Mouse (Mus musculus) hindbrain, embryonic 10.5 days (tissue): ENCODE measurements around the gene Grhpr. TPM values are rescaled to one million over a fixed set of nuclear protein-coding genes. Genes with fewer than 3 reads are reported as not detected.
"Not testable (repeated sequence)": the region's sequence is repeated elsewhere in the genome, so short reads cannot be mapped to it uniquely, and the experiment has no call there.

Experiments used
- DNase-seq: peaks from one replicate; pipeline ENCODE4 v3.0.0-alpha.2; 2017; ENCODE audit warnings: low spot score
- H3K27ac ChIP-seq: fragments of 300-500 bp; sonication (generic); 2 replicates; pipeline ENCODE4 v1.5.1; 2016; ENCODE audit warnings: mild to moderate bottlenecking, moderate library complexity
- H3K27me3 ChIP-seq: fragments of 300-500 bp; sonication (generic); 2 replicates; pipeline ENCODE4 v1.6.1; 2016; ENCODE audit warnings: mild to moderate bottlenecking; ENCODE audit not compliant: poor library complexity, insufficient read depth, severe bottlenecking
- H3K36me3 ChIP-seq: fragments of 300-500 bp; sonication (generic); 2 replicates; pipeline ENCODE4 v1.6.1; 2016; ENCODE audit warnings: mild to moderate bottlenecking, moderate library complexity
- H3K4me1 ChIP-seq: fragments of 300-500 bp; sonication (generic); replicated peaks from 2 replicates; pipeline ENCODE4 v1.6.1; 2016; ENCODE audit warnings: mild to moderate bottlenecking
- H3K4me3 ChIP-seq: fragments of 300-500 bp; sonication (generic); 2 replicates; pipeline ENCODE4 v1.5.1; 2016; ENCODE audit warnings: mild to moderate bottlenecking, moderate library complexity
- H3K9me3 ChIP-seq: fragments of 300-500 bp; sonication (generic); 2 replicates; pipeline ENCODE4 v1.6.1; 2016; ENCODE audit warnings: mild to moderate bottlenecking, moderate library complexity
- WGBS: fragments of 180-500 bp; shearing (Covaris S2); methylation state at CpG from one replicate; pipeline ENCODE4 v1.1.7; 2016; 5-methylcytosine and 5-hydroxymethylcytosine counted together
- polyA plus RNA-seq: library from polyadenylated mRNA; unstranded; fragments of >200 nt; fragmentation: Nextera tagmentation; extraction: Ambion mirVana; gene quantifications from 2 replicates; pipeline ENCODE4 v1.2.1, GENCODE M21; 2016

Grhpr gene
- polyA plus RNA-seq, 1 experiment from 2014 or later, result 65.4 TPM

DNA sequence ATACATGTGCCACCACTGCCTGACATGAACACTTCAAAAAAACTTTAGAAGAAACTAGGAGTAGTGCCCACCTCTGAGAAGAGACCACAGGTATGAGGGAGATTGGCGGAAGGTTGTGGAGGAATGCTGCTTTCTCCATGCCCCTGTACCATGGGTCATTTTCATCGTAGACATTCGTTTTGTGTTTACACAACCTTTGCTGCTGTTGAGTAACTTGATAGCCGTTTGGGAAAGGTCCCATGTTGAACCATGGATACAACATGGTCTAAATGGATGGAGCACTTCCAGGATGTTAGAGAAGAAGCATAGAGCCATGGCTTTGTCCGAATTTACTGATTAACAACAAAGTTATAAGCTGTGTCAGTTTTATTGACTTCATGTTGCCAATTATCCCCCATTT is 3.0 kb upstream of the Grhpr start:
- Histone ChIP-seq H3K9me3 (no peaks in the 10 kb centered on the region), H3K4me1 (peaks cover 35% of the 10 kb centered on the region), H3K36me3 (no peaks in the 10 kb centered on the region), H3K4me3 (no peak overlapping the region), H3K27ac (no peak overlapping the region), H3K27me3 (no peaks in the 10 kb centered on the region)
- DNase-seq, result no peak
- 79% methylated on average over 5 of the region's 5 CpGs for WGBS

DNA sequence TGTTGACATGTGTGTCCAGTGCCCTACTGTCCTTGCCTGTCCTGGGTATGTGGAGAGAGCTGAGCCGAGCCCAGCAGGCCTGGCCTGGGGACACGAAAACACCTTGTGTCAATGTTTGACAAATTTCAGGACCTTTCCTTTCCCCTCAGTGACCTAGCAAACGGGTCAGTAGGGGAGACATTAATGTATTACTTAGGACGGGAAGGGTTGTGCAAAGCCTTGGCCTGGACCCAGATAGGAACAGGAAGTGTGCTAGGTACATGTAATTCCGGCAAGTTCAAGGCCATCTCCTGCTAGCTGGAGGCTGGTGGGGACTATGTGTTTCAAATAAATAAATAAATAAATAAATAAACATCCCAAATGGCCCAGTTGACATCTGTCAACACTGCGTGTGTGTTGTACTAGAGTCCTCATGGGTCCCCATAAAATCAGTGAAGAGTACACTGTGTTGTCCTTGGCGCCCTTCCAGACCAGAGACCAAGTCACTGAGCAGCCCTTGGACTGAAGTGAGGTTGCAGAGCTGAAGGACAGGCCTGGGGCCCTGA is 1.3 kb upstream of the Grhpr start:
- Histone ChIP-seq H3K27me3 (no peaks in the 10 kb centered on the region), H3K36me3 (peaks cover 15% of the 10 kb centered on the region), H3K27ac (no peak overlapping the region), H3K4me1 (peaks cover 36% of the 10 kb centered on the region), H3K4me3 (no peak overlapping the region), H3K9me3 (no peaks in the 10 kb centered on the region)
- DNase-seq, result no peak
- 79% methylated on average over 7 of the region's 7 CpGs for WGBS

- H3K27ac ChIP-seq, result peak overlapping the region; percentile 95
Measured at GRCm38 (mm10) chr4:44981974-44982287, 736 bp downstream of the Grhpr start.

DNA sequence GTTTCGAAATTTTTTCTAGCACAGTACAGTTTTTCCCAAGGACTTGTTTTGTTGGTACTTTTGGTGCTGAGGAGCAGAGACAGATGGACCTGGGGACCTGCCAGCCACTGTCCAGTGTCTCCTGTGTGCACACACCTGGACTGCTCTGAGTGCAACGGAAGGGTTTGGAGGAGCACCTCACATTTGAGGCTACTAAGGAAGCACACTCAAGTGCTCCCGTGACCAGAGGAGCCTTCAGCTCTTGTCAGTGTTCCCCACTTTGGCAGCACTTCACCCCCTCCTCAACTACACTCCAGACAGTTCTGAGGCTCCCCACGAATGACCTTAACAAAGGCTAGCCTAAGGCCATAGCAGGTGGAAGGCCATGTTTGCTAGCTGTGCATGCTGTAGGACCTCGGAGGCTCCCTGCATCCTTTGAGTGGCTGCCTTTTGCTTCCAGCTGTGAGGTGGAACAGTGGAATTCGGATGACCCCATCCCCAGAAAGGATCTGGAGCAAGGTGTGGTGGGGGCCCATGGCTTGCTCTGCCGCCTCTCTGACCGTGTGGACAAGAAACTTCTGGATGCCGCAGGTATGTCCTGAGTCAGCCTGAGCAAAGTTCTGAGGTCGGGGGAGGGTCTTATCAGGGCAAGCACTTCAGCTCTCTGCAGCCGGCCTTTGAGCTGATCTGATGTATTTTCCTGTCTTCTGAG is 1.4 kb downstream of the Grhpr start:
- peaks cover 42% of the 10 kb centered on the region for H3K36me3 ChIP-seq
- H3K4me1 ChIP-seq, result peaks cover 36% of the 10 kb centered on the region
- H3K9me3 ChIP-seq, result no peaks in the 10 kb centered on the region
- WGBS, result 75% methylated on average over 11 of the region's 11 CpGs
- no peak overlapping the region for H3K27ac ChIP-seq
- H3K27me3 ChIP-seq, result no peaks in the 10 kb centered on the region
- H3K4me3 ChIP-seq, result peak overlapping the region; percentile 80
- DNase-seq, result peak; percentile 2

More at GRCm38 (mm10) chr4:44981974-44982287, 736 bp downstream of the Grhpr start:
- DNase-seq, result peak; percentile 3
- 25% methylated on average over 5 of the region's 5 CpGs for WGBS
- Histone ChIP-seq H3K36me3 (peaks cover 36% of the 10 kb centered on the region), H3K27me3 (no peaks in the 10 kb centered on the region), H3K4me3 (peak overlapping the region; percentile 80), H3K4me1 (peaks cover 36% of the 10 kb centered on the region), H3K9me3 (no peaks in the 10 kb centered on the region)

DNA sequence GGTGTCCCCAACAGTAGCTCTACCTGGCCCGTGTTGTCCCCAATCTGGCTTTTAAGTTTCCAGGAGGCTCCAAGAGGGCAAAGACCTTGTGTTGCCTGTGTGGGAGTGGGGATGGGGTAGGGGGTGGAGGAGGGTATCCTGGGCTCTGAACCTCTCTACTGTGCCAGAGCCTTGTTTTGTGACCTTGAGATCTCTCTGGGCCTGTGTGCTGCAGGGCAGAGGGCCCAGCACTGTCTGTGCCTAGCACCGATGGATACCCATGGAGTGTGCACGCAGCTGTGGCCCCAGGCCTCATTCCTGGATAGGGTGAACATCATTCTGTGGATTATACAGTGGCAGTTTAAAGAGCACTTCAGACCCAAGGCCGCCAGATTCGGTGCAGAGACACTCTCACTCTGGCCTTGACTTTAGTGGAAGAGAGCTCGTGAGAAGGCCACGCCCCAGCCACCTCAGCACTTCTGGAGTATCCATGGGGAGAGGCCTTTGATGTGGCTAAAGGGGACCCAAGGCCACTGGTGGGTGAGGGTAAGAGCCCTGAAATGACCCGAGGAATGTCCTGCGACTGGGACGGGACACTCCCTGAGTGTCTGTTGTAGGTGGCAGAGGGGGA is 2.0 kb downstream of the Grhpr start:
- Histone ChIP-seq H3K27me3 (no peaks in the 10 kb centered on the region), H3K36me3 (peaks cover 49% of the 10 kb centered on the region), H3K4me1 (peaks cover 36% of the 10 kb centered on the region), H3K27ac (no peak overlapping the region), H3K9me3 (no peaks in the 10 kb centered on the region), H3K4me3 (no peak overlapping the region)
- WGBS, result 92% methylated on average over 10 of the region's 10 CpGs
- DNase-seq, result peak; percentile 1

DNA sequence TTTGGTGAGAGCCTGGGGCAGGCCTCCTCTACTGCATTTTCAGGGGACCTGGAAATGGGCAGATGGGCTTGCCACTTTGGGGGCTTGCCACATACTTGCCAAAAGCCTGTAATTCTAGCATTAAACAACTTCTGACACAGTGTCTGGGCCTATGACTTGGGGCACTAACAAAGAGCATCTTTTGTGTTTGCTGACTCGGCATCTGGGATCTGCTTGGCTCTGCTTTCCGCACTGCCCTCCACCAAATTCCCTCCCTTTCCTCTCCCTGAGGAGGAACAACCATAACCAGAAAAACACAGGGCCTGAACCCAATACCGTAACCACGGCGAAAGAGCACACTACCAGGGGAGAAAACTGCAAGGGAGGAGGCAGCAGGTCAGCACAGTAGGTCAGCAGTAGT is 9.4 kb downstream of the Grhpr start:
- Histone ChIP-seq H3K9me3 (no peaks in the 10 kb centered on the region), H3K4me3 (no peak overlapping the region), H3K27me3 (no peaks in the 10 kb centered on the region), H3K4me1 (no peaks in the 10 kb centered on the region), H3K27ac (no peak overlapping the region), H3K36me3 (peaks cover 96% of the 10 kb centered on the region)
- peak; percentile 1 for DNase-seq
- WGBS, result 91% methylated on average over 5 of the region's 5 CpGs

- H3K4me1 ChIP-seq, H3K27me3 ChIP-seq, H3K9me3 ChIP-seq, H3K27ac ChIP-seq, DNase-seq, H3K4me3 ChIP-seq: not testable (repeated sequence)
- peaks cover 78% of the 10 kb centered on the region for H3K36me3 ChIP-seq
- WGBS, result 93% methylated on average over 11 of the region's 11 CpGs
Measured at GRCm38 (mm10) chr4:44992330-44992729, 11.1 kb downstream of the Grhpr start.

DNA sequence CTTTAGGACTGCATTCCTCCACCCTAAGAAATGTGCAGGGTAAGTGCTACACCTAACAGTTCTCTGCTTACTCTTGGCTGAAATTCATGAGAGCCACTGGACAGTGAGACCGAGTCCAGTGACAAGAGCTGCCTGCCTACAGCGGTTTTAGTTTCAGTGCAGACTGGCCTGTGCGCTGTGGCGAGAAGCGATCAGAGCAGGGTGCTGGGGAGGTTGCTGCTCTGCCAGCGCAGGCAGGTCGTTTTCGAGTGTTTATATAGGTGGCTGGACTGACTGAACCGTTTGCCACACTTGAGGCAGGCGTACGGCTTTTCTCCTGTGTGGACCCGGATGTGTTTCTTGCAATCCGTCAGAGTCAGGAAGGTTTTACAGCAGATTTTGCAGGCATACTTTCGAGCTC is 12.0 kb downstream of the Grhpr start:
- 89% methylated on average over 14 of the region's 14 CpGs for WGBS
- H3K36me3 ChIP-seq, result peaks cover 70% of the 10 kb centered on the region
- H3K9me3 ChIP-seq, H3K4me1 ChIP-seq, H3K4me3 ChIP-seq, H3K27me3 ChIP-seq, DNase-seq, H3K27ac ChIP-seq: not testable (repeated sequence)

DNA sequence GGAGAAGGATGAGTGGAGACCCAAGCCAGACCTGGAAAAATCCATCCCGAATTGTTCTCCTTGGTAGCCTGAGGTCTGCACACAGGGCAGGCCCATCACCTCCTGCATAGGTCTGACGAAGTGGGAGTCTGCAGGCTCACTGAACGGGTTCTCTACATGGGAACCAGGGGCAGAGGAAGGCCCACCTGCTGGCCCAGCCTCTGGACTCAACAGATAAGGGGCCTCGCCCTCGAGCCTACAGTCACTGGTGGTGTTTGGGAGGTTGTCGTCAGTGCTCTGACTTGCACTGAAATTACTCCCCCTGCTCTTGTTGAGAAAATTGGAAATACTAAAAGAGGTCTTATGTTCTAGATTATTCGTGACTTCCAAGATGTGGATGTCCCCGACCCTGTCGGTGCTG is 12.7 kb downstream of the Grhpr start:
- H3K9me3 ChIP-seq, result no peaks in the 10 kb centered on the region
- H3K4me3 ChIP-seq, result no peak overlapping the region
- H3K27ac ChIP-seq, result no peak overlapping the region
- peaks cover 63% of the 10 kb centered on the region for H3K36me3 ChIP-seq
- no peaks in the 10 kb centered on the region for H3K27me3 ChIP-seq
- peaks cover 5% of the 10 kb centered on the region; the same call in 1 of the 2 replicates for H3K4me1 ChIP-seq
- WGBS, result 92% methylated on average over 9 of the region's 9 CpGs
- peak; percentile 2 for DNase-seq

GRCm38 (mm10) chr4:44994776-44995175 is 13.6 kb downstream of the Grhpr start:
- 91% methylated on average over 18 of the region's 18 CpGs for WGBS
- Histone ChIP-seq H3K9me3 (no peaks in the 10 kb centered on the region), H3K27ac (0 out of 2 replicates have a peak overlapping the region, but pooled peaks have one; percentile 29), H3K4me1 (peaks cover 5% of the 10 kb centered on the region; the same call in 1 of the 2 replicates), H3K4me3 (no peak overlapping the region), H3K36me3 (peaks cover 54% of the 10 kb centered on the region), H3K27me3 (no peaks in the 10 kb centered on the region)
- peak; percentile 2 for DNase-seq

DNA sequence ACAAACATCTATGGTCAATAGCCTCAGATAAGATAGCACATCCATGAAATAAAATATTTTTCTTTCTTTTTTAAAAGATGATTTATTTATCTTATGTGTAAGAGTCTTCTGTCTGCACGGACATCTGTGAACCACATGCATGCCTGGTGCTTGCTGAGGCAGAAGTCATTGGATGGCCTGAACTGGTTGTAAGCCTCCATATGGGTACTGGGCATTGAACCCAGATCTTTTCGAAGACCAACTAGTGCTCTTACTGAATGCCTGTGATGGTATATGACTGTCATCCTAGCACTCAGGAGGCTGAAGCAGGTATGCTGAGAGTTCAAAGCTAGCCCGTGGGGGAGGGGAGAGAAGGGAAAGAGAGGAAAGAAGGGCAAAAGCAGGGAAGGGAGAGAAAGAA is 16.9 kb downstream of the Grhpr start:
- Histone ChIP-seq H3K9me3 (no peaks in the 10 kb centered on the region), H3K27me3 (no peaks in the 10 kb centered on the region), H3K27ac (no peak overlapping the region), H3K4me3 (no peak overlapping the region), H3K4me1 (peaks cover 5% of the 10 kb centered on the region; the same call in 1 of the 2 replicates), H3K36me3 (peaks cover 26% of the 10 kb centered on the region)
- no peak for DNase-seq
- 81% methylated on average over 3 of the region's 3 CpGs for WGBS

- H3K27me3 ChIP-seq, result no peaks in the 10 kb centered on the region
- H3K27ac ChIP-seq, result no peak overlapping the region
- no peaks in the 10 kb centered on the region for H3K9me3 ChIP-seq
- no peak overlapping the region for H3K4me3 ChIP-seq
- DNase-seq, result no peak
- H3K4me1 ChIP-seq, result peaks cover 5% of the 10 kb centered on the region; the same call in 1 of the 2 replicates
- peaks cover 13% of the 10 kb centered on the region for H3K36me3 ChIP-seq
- WGBS, result 87% methylated on average over 6 of the region's 6 CpGs
Measured at GRCm38 (mm10) chr4:45000001-45000400, 18.8 kb downstream of the Grhpr start.

DNA sequence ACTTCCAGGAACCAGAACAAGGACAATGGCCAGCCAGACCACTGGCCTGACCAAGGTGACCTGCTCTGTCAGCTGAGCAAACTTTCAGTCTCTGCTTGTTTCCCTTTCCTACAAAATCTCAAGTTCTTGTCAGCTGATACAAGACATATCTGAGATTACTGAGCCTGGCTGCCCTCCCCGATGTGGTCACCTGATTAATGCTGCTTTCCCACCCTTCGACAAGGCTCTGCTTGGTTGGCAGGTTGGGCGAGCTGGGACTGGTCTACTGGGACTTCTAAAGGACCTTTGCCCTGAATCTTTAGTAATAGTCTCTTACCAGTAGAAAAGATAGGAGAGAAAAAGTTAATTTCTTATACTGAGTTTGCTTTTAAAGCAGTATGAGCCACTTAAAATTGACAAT is 24.3 kb downstream of the Grhpr start:
- no peak for DNase-seq
- H3K4me1 ChIP-seq, result peaks cover 10% of the 10 kb centered on the region
- H3K27ac ChIP-seq, result no peak overlapping the region
- H3K9me3 ChIP-seq, result no peaks in the 10 kb centered on the region
- peaks cover 17% of the 10 kb centered on the region for H3K36me3 ChIP-seq
- H3K4me3 ChIP-seq, result no peak overlapping the region
- WGBS, result 85% methylated on average over 3 of the region's 3 CpGs
- H3K27me3 ChIP-seq, result no peaks in the 10 kb centered on the region
